Mouse (Mus musculus) spleen, adult 2 months (tissue): ENCODE results near the gene Olfr1026. TPM values are rescaled to one million over a fixed set of nuclear protein-coding genes. Genes with fewer than 3 reads are reported as not detected.

Experiments used
- DNase-seq, 2 experiments: peaks; one replicate each; pipeline versions ENCODE4 v3.0.0 to v3.0.0-alpha.2; 2012 to 2021; ENCODE audit warnings: low spot score in 2 of 2, low read depth in 1 of 2
- H3K27ac ChIP-seq: fragments of 200-500 bp; 2 replicates; pipeline ENCODE4 v1.5.1; 2012; ENCODE audit warnings: low read length, inconsistent platforms; ENCODE audit not compliant: insufficient read depth
- H3K27me3 ChIP-seq: fragments of 200-500 bp; 2 replicates; pipeline ENCODE4 v1.6.1; 2012; ENCODE audit warnings: mild to moderate bottlenecking, moderate library complexity, low read length, inconsistent platforms; ENCODE audit not compliant: control insufficient read depth, insufficient read depth
- H3K36me3 ChIP-seq: fragments of 200-500 bp; 2 replicates; pipeline ENCODE4 v1.6.1; 2012; ENCODE audit warnings: mild to moderate bottlenecking, low read length, inconsistent platforms; ENCODE audit not compliant: control insufficient read depth, insufficient read depth
- H3K4me1 ChIP-seq: fragments of 200-500 bp; 2 replicates; pipeline ENCODE4 v1.6.1; 2011; ENCODE audit warnings: inconsistent platforms; ENCODE audit not compliant: control insufficient read depth, insufficient read depth, insufficient read length
- H3K4me3 ChIP-seq: fragments of 200-500 bp; 2 replicates; pipeline ENCODE4 v1.5.1; 2011; ENCODE audit warnings: mild to moderate bottlenecking, inconsistent platforms; ENCODE audit not compliant: insufficient read depth, insufficient read length; ENCODE audit errors: extremely low read depth
- CTCF ChIP-seq: fragments of 200-500 bp; IDR thresholded peaks from 2 replicates; pipeline ENCODE4 v1.5.1; 2011; ENCODE audit warnings: mild to moderate bottlenecking, inconsistent platforms; ENCODE audit not compliant: insufficient read depth, insufficient read length, insufficient replicate concordance; ENCODE audit errors: extremely low read depth
- POLR2A ChIP-seq: fragments of 200-500 bp; IDR thresholded peaks from 2 replicates; pipeline ENCODE4 v1.6.1; 2011; ENCODE audit warnings: low read depth, low read length, inconsistent platforms
- WGBS: fragments of 180-500 bp; shearing (Covaris S2); methylation state at CpG from one replicate; pipeline ENCODE4 v1.1.7; 2018; 5-methylcytosine and 5-hydroxymethylcytosine counted together
- polyA plus RNA-seq: library from polyadenylated mRNA; depleted of rRNA; stranded (reverse); fragments of >200 nt; gene quantifications from 2 replicates; pipeline ENCODE4 v1.2.3, GENCODE M21; 2012; rRNA removed

The Olfr1026 gene
- polyA plus RNA-seq, result not detected in 2 replicates

DNA sequence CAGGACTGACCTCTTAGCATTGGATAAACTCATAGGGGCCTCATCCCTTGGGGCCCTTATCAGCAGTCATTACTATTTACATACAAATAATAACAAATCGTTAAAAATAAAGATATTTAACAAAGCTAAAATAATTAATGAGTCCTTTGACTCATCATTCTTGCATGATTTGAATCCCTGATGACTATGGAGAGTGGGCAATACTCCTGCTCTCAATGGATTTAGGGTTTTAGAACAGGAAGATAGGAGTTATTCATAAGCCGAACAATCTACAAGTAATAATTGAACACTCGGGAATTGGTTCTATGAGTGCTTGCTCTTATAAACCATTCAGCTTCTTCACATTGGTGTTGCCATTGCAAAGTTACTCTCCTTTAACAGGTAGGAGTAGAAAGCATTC is at the start of gene Olfr1026:
Gene Olfr1026 (plus strand): TSS at position 301 of the 400 bp plus-strand sequence.
- no peak for TF ChIP-seq CTCF
- TF ChIP-seq POLR2A, result no peak
- 87% methylated on average over 3 of the region's 3 CpGs for WGBS
- no peak for DNase-seq
- no peaks in the 10 kb centered on the region for H3K4me1 ChIP-seq
- H3K36me3 ChIP-seq, result no peaks in the 10 kb centered on the region
- H3K27ac ChIP-seq, result no peak within 1 kb of the TSS
- H3K4me3 ChIP-seq, result no peak within 1 kb of the TSS
- H3K27me3 ChIP-seq, result no peaks in the 10 kb centered on the region

DNA sequence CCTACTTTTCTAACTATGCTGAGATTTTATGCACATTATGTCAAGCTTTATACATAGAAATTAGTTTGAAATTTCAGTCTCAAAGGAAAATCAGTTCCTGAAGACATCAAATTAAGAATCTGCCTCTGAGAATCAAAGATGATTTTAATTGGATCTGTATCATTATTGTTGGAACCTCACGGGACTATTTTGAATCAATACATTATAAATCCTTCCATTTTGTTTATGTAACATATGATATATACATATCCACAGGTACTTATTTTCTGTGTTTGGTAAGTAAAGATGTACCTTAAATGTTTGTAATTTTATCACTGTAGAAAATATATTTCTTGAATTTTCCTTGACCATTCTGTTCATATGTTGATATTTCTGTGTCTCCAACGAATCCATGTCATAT is 36.0 kb upstream of the Olfr1026 start, which contains the start of gene Olfr1023:
Gene Olfr1023 (plus strand): TSS at position 301 of the 400 bp plus-strand sequence.
- no peak for DNase-seq
- Histone ChIP-seq H3K4me3 (no peak within 1 kb of the TSS), H3K4me1 (no peaks in the 10 kb centered on the region), H3K27me3 (no peaks in the 10 kb centered on the region), H3K36me3 (no peaks in the 10 kb centered on the region), H3K27ac (no peak within 1 kb of the TSS)
- 52% methylated on average over 2 of the region's 2 CpGs for WGBS
- TF ChIP-seq CTCF (no peak), POLR2A (no peak)

DNA sequence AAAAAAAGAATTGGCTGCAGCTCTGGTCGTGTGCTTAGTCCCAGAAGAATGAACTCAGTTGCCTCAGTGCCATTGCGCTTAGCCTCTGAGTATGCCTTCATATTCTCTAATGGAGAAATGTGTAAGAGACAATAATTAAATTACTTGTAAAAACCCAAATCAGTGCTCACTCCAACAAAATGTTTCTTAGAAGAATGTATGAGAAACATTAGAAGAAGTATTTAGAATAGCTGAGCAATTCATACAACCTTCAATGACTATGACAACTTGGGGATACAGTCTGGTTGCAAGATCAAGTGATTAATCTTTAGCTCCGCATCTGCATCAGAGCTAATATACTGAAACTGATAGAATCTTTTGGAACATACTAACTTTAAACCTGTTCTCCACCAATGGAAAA is 16.4 kb upstream of the Olfr1026 start, which contains the start of gene Olfr1024:
Gene Olfr1024 (minus strand): TSS at position 101 of the 400 bp plus-strand sequence.
- TF ChIP-seq CTCF, result no peak
- TF ChIP-seq POLR2A, result no peak

DNA sequence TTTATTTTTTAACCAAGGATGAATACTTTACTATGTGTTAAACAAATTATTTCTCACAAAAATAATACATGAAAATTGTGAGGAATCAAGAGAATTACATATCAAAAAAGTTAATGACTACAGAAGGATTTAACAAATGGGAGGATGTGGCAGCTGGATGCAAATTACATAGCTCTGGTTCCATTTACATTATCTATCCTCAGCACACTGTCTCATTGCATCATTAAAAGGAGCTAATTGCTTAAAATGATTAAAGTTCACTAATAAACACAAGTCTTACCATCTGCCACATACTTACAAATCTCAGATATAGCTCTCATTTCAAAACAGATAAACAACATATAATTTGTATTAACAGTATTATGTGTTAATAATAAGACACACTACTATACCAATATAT is 8.2 kb upstream of the Olfr1026 start:
- no peak overlapping the region for H3K4me3 ChIP-seq
- no peaks in the 10 kb centered on the region for H3K27me3 ChIP-seq
- H3K27ac ChIP-seq, result no peak overlapping the region
- no peaks in the 10 kb centered on the region for H3K36me3 ChIP-seq
- H3K4me1 ChIP-seq, result no peaks in the 10 kb centered on the region
- no peak for DNase-seq
- TF ChIP-seq CTCF (no peak), POLR2A (no peak)

More for the DNA sequence above, 16.4 kb upstream of the Olfr1026 start, which contains the start of gene Olfr1024:
- Histone ChIP-seq H3K4me1 (no peaks in the 10 kb centered on the region), H3K36me3 (no peaks in the 10 kb centered on the region), H3K27me3 (no peaks in the 10 kb centered on the region), H3K4me3 (no peak within 1 kb of the TSS), H3K27ac (no peak within 1 kb of the TSS)
- no peak for DNase-seq
- WGBS, result 86% methylated on average over 3 of the region's 3 CpGs

DNA sequence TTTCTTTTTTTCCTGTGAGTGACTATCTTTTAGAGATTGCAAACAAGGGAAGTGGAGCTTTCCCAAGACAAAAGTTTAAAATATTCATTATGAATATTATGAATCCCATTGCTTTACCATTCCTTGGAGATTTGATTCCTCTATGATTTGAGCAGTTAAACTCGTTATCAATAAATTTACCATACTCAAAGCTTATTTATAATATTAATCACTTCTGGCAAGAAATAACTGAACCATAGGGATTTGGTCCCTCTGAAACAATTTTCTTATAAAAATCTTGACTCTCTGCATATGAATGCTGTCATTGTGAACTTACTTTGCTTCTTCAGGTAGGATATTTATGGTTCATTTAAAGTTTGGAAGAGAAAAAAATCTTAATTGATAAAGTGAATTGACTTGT is 6.5 kb upstream of the Olfr1026 start, which contains the start of gene Olfr1025-ps1:
Gene Olfr1025-ps1 (plus strand): TSS at position 301 of the 400 bp plus-strand sequence.
- no peaks in the 10 kb centered on the region for H3K36me3 ChIP-seq
- WGBS, result 49% methylated on average over 1 of the region's 1 CpGs
- H3K4me1 ChIP-seq, result no peaks in the 10 kb centered on the region
- H3K27me3 ChIP-seq, result no peaks in the 10 kb centered on the region
- no peak within 1 kb of the TSS for H3K4me3 ChIP-seq
- TF ChIP-seq POLR2A (no peak), CTCF (no peak)
- no peak for DNase-seq
- H3K27ac ChIP-seq, result no peak within 1 kb of the TSS

DNA sequence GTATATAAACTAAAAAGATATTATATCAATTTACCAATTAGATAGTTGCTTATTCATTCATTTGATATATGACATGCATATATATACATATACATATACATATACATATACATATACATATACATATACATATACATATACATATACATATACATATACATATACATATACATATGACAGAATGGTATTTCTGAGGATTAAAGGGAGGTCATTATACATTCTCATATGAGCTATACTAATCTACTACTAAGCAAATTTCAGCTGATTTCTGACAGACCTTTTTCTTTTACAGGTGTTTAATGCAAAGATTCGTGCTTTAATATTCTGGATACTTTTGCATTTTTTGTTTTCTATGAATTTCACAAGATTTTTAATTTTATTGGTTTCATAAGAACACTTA is 28.8 kb downstream of the Olfr1026 start, which contains the start of gene Olfr1028:
Gene Olfr1028 (plus strand): TSS at position 301 of the 400 bp plus-strand sequence.
- 52% methylated on average over 1 of the region's 1 CpGs for WGBS
- DNase-seq, result no peak
- no peaks in the 10 kb centered on the region for H3K4me1 ChIP-seq
- H3K4me3 ChIP-seq, result no peak within 1 kb of the TSS
- TF ChIP-seq POLR2A (no peak), CTCF (no peak)
- H3K36me3 ChIP-seq, result no peaks in the 10 kb centered on the region
- no peaks in the 10 kb centered on the region for H3K27me3 ChIP-seq
- H3K27ac ChIP-seq, result no peak within 1 kb of the TSS

DNA sequence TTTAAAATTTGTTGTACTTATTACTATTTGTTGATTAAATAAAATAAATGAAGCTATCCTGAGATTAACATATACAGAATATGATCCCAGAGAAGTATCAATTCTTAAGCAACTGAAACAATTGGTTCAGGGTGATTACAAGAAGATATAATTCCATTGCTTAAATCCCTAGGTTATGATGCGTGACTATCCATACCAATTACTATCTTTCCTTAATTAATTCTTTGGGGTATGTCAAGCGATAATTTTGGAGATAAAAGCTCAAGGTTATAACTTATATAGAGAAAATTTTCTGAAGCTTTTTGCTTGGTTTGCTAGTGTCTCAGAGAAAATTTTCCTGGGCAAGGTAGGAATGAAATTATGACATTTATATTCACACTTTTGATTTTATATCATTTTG is 52.2 kb downstream of the Olfr1026 start, which contains the start of gene Olfr1029:
Gene Olfr1029 (plus strand): TSS at position 301 of the 400 bp plus-strand sequence.
- no peaks in the 10 kb centered on the region for H3K36me3 ChIP-seq
- no peak within 1 kb of the TSS for H3K27ac ChIP-seq
- DNase-seq, result no peak
- TF ChIP-seq CTCF, result no peak
- TF ChIP-seq POLR2A, result no peak
- no peaks in the 10 kb centered on the region for H3K27me3 ChIP-seq
- 83% methylated on average over 2 of the region's 2 CpGs for WGBS
- no peak within 1 kb of the TSS for H3K4me3 ChIP-seq
- no peaks in the 10 kb centered on the region for H3K4me1 ChIP-seq

Other genes with a start within 250 kb of the Olfr1026 start
- gene Olfr1006, start 242.8 kb upstream of the Olfr1026 start, polyA plus RNA-seq, result not detected in 2 replicates
- not detected in 2 replicates for gene Olfr1008, start 232.1 kb upstream of the Olfr1026 start, polyA plus RNA-seq
- gene Olfr1009, start 206.1 kb upstream of the Olfr1026 start, polyA plus RNA-seq, result not detected in 2 replicates
- not detected in 2 replicates for gene Olfr1012, start 158.8 kb upstream of the Olfr1026 start, polyA plus RNA-seq
- not detected in 2 replicates for gene Olfr1013, start 154.5 kb upstream of the Olfr1026 start, polyA plus RNA-seq
- gene Olfr1014, start 148.8 kb upstream of the Olfr1026 start, polyA plus RNA-seq, result not detected in 2 replicates
- gene Olfr1015, start 139.5 kb upstream of the Olfr1026 start, polyA plus RNA-seq, result not detected in 2 replicates
- gene Olfr1016, start 119.0 kb upstream of the Olfr1026 start, polyA plus RNA-seq, result not detected in 2 replicates
- gene Olfr1018, start 103.1 kb upstream of the Olfr1026 start, polyA plus RNA-seq, result not detected in 2 replicates
- gene Olfr1019, start 76.1 kb upstream of the Olfr1026 start, polyA plus RNA-seq, result not detected in 2 replicates
- not detected in 2 replicates for gene Olfr1020, start 74.5 kb upstream of the Olfr1026 start, polyA plus RNA-seq
- gene Olfr1022, start 53.0 kb upstream of the Olfr1026 start, polyA plus RNA-seq, result not detected in 2 replicates
- not detected in 2 replicates for gene Olfr1023, start 35.9 kb upstream of the Olfr1026 start, polyA plus RNA-seq
- gene Olfr1024, start 16.5 kb upstream of the Olfr1026 start, polyA plus RNA-seq, result not detected in 2 replicates
- gene Olfr1025-ps1, start 6.4 kb upstream of the Olfr1026 start, polyA plus RNA-seq, result not detected in 2 replicates
- gene Olfr1028, start 28.9 kb downstream of the Olfr1026 start, polyA plus RNA-seq, result not detected in 2 replicates
- not detected in 2 replicates for gene Olfr1029, start 52.3 kb downstream of the Olfr1026 start, polyA plus RNA-seq
- not detected in 2 replicates for gene Olfr1030, start 57.7 kb downstream of the Olfr1026 start, polyA plus RNA-seq
- gene Olfr1031, start 68.7 kb downstream of the Olfr1026 start, polyA plus RNA-seq, result not detected in 2 replicates
- gene Olfr1032, start 84.0 kb downstream of the Olfr1026 start, polyA plus RNA-seq, result not detected in 2 replicates
- 0.28 and 0.30 TPM in 2 replicates for gene Olfr1033, start 99.1 kb downstream of the Olfr1026 start, polyA plus RNA-seq
- gene Olfr1034, start 124.3 kb downstream of the Olfr1026 start, polyA plus RNA-seq, result 0.06 and 0.11 TPM in 2 replicates
- not detected in 2 replicates for gene Olfr1036, start 152.4 kb downstream of the Olfr1026 start, polyA plus RNA-seq
- gene Olfr1037, start 165.8 kb downstream of the Olfr1026 start, polyA plus RNA-seq, result not detected in 2 replicates
- not detected in 2 replicates for gene Olfr1039, start 214.4 kb downstream of the Olfr1026 start, polyA plus RNA-seq
- not detected in 2 replicates for gene Olfr1040, start 225.2 kb downstream of the Olfr1026 start, polyA plus RNA-seq
- gene Olfr1042, start 240.3 kb downstream of the Olfr1026 start, polyA plus RNA-seq, result not detected in 2 replicates
- not detected in 2 replicates for gene Olfr1043, start 246.0 kb downstream of the Olfr1026 start, polyA plus RNA-seq